Mouse (Mus musculus): ENCODE data around the gene Smox. TPM values are rescaled to one million over a fixed set of nuclear protein-coding genes. Genes with fewer than 3 reads are reported as not detected.

Smox gene
- total RNA-seq, 2 experiments from 2014 or later = 6.7 to 9.9 TPM

DNA sequence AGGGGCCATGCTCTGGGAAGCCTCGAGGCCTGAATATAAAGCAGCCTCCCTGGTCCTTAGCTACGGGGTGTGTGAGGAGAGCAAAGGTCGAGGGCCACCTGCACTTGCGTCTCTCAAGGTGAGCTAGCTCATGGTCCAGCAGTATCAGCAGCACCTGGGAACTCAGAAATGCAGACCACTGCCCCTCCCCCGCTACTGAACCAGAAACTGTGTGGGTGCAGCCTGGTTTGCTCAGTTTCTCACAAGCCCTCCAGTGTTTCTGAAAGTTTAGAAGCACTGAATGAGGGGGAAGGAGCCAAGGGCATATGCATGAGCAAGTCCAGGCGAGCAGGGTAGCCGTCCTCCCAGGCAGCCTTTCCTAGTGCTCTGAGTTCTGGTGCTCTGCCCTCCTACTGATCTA, 7.7 kb upstream of the Smox start:
- ATAC-seq (replicated peaks; ENCODE audit: poor library complexity, severe bottlenecking) = no peak

DNA sequence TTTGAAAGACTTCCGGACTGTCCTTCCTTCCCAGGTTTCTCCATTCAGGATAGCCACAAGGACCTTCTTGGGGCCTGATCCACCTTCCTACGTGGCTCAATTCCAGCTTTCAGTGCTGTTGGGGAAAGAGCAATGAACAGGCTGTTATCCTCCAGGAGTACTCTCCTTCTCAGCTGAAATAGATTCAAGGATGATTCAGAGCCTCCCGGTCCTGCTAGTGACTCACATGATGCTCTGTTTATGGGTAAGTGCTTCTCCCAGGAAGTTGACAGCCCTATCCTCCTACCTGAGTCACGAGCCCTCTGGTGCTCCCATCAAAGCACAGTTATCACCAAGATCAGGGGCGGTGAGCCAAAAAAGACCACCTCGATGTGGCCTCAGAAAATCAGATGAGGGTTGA, 7.1 kb upstream of the Smox start:
- ATAC-seq (replicated peaks; ENCODE audit: poor library complexity, severe bottlenecking) = no peak

DNA sequence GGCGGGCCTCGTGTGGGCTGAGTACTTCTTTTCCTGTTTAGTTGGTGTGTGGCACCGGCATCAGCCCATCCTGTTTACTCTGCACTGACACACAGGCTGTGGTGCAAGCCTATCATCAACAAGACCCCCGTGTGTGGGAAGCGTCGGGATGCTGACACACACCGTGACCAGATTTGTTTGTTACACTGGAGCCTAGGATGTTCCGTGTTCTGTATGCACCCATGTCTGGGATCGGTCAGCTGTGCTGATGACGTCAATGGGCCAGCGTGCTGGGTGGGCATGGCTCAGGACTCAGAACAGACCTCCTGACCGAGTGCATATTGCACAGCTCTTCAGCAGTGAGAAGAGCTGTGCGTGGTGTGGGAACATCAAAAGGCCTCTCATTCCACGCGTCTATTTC, 6.2 kb upstream of the Smox start:
- no peak for ATAC-seq (replicated peaks; ENCODE audit: poor library complexity, severe bottlenecking)

DNA sequence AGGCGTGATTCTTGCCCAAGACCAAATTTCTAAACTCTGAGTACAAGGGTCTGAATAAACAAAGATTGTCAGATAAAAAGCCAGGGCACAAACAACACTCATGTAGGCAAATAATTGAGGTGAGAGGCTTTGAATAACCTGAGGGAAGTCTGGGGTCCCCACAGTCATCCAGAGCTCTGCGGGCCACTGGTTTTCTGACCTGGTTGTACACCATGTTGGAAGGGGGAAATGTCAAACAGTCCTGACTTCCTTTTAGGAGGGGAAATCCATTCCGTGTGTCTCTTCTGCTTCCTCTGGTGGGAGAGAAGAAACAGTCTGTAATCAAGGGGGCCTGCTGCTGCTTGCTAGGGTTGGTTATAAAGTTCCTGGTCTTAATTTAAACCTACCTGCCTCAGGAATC, 5.2 kb upstream of the Smox start:
- no peak for ATAC-seq (replicated peaks; ENCODE audit: poor library complexity, severe bottlenecking)

DNA sequence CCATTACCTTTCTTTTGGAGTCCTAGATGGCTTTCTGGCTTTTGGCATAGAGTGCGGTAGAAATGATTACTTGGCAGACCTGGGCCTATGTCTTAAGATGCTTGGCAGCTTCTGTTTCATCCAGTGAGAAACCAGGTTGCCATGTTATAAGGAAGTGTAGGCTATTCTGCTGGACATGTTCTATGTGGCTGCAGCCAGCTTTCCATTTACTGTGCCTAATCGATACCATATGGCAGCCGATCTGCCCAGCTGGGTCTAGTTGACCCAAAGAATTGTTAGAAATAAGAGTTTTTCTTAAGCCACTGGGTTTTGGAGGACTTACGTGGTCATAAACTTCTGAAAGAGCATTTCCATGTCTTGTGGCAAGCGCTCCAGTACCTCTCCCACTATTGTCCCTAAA, 4.0 kb upstream of the Smox start:
- no peak for ATAC-seq (replicated peaks; ENCODE audit: poor library complexity, severe bottlenecking)

DNA sequence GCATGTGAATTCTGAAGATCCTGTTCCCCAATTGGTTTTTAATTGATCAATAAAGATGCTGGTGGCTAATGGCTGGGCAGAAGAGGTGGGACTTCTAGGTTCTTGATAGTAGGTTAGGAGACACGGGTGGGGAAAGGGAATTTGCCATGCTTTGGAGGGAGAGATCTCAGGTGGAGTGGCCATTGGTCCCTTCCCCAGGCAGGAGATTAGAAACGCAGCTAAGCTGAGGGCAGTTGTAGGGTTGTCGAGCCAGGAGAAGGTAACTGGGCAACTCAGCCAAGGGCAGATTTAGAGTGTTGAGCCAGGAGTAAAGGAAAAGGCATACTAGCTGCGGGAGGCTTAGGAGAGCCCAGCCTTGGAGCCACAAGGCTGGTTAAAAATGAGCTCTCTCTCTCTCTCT, 3.0 kb upstream of the Smox start:
- no peak for ATAC-seq (replicated peaks; ENCODE audit: poor library complexity, severe bottlenecking)

DNA sequence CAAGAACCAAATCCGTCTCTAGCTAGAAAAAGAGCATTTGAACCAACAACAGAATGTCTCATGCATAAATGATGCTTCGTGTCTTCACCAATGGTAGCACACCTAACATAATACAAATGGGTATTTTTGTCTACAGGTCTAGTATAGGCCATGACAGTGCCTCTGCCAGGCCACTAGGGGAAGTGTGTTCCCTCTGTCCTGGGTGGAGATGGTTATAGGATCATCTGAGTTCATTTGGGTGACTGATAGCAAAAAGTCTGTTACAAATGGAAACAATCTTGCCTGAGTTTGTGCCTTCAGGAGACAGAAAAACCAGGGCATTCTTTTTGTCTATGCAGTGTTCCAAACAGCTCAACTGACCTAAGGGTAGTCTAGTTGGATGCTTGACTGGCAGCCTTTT, 2.4 kb upstream of the Smox start:
- 0 out of 2 replicates have a peak, but pooled peaks have one; percentile 31 for ATAC-seq (replicated peaks; ENCODE audit: poor library complexity, severe bottlenecking)

DNA sequence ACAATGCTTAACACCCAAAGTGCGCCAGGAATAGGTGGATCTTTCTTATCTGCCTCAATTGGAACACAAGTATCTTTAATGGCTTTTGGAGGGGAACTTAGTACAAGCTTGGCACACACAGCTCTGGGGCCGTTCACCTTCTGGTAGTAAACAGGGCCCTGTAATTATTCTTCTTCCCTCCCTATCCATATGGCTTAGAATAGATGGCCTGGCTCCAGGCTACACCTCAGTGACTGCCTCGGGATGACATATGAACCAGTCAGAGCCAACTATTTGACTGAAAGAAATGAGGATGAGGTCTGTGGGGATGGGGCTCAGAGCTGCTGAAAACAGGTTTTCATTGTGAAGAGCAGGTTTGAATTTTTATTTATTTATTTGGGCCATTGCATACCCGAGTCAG, 1.7 kb upstream of the Smox start:
- ATAC-seq (replicated peaks; ENCODE audit: poor library complexity, severe bottlenecking) = no peak

DNA sequence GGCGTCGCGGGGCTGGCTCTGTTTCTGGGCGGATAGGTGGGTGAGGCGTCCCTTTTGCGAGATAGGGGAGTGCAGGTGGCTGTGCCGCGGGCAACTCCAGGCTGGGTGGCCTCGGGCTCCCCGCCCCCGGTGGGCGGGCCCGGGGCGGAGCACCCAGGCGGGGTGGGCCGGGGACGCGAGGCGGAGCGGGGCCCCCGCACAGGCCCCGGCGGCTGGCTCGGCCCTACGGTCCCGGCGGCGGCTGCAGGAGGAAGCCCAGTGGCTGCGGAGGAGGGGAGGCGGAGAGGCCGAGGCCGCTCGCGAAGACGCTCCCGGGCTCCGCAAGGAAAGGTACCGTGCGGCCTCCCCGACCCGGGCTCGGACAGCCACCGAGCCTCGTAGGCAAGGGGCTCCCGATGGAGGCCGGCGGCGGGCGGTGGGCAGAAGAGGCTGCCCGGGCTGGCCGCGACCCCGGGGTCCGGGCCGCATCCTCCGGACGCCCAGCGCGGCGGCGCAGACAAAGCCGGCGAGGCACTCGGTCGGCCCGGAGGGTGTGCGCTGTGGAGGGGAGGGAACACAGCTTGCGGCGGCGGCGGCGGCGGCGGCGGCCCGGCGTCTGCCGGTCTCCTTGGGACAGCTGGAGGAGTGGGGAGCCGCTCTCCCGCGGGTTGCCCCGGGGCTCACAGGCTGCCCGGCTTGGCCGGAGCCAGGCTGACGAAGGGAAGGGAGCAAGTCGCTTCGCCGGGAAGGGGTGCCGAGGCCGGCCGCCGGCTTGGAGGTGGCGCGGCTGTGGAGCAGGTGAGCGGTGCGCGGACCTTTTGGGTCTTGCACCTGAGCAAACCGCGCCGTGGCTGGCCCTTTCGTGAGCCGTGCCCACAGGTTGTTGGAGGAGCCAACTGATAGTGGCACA, 655 bp downstream of the Smox start:
- peak; percentile 86 for ATAC-seq (replicated peaks; ENCODE audit: poor library complexity, severe bottlenecking)

DNA sequence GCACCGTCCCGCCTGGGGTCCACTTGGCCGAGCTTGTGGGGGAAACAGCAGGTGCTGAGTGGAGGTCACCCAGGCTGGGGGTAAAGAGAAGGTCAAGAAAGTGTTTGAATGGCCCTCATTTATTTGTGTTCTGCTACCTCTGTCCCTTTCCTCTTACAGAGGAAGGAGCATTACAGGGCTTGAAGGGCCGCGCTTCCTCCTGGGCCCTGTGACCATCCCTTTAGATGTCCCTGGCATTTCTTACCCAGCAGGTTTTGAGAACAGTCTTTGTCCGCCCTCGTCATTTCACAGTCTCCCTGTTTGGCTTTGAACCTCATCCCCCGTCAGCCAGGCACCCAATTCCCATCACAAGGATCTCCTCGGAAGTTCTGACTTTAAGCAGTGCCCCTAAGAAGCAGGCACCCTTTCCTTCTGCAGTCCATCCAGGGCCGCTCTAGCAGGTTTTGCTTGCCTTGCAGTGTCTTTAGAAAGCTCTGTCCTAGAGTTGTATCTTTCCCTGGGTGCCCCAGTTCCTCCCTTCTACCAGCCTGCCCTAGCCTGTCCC, 1.4 kb downstream of the Smox start:
- ATAC-seq (replicated peaks; ENCODE audit: poor library complexity, severe bottlenecking) = no peak

DNA sequence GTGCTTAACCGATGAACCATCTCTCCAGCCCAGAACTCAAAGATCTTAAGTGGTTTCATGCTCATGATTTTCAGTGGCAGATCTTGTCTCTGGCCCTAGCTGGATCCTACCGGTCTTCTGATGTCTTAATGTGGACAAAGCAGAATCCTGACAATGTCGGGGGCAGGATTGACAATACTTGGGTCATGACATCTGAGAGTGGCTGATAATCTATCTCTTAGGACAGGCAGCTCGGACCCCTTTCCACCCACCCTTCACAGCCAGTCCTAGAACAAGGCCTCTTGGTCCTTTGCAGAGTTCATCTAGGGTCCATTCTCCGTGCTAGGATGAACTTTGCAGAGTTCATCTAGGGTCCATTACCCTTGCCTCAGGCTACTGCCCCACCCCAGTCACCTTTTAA, 2.1 kb downstream of the Smox start:
- ATAC-seq (replicated peaks; ENCODE audit: poor library complexity, severe bottlenecking) = no peak

DNA sequence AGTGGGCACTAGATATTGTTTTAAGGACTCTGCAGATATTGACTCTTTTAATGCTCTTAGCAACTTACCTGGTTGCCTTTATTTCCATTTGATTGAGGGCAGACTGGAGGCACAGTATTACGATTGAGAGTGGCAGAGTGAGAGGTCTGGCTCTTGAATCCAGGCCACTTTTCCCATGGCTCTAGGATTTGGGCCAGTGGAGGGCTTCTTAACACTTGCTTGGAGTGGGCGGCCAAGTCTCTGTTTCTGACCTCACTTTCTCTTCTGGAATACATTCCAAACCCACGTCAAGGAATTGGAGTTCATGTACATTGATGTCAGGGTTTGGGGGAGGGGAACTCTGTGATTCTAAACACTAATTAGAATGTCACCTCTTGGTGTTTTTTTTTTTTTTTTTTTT, 4.0 kb downstream of the Smox start:
- no peak for ATAC-seq (replicated peaks; ENCODE audit: poor library complexity, severe bottlenecking)

DNA sequence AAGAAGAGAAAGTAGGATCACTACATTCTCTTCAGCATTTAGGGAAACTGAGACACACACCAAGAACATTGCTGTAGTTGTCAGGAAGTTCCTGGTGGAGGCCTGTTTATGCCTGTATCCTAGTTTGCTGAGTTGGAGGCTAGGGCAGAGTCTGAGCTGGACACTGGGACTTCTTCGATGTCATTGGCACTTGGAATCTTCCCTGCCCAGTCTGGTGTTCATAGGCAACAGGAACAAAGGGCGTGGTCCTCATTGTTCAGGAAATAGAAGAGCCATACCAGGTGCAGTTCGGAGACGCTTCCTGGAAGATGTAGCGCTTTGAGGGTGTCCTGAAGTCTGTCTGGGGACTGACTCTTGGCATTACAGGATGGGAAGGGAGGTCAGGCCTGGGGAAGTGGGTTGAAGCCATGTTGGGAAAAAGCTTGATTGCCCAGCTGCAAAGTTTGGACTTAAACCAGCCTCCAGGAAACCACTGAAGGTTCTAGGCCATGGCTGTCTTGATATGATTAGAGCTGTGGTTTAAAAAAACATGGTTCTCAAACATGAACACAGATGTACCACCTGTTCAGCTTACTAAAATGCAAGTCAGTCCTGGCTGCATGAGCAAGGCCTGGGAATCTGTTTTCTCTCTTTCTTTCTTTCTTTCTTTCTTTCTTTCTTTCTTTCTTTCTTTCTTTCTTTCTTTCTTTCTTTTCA, 5.0 kb downstream of the Smox start:
- ATAC-seq (replicated peaks; ENCODE audit: poor library complexity, severe bottlenecking) = no peak

DNA sequence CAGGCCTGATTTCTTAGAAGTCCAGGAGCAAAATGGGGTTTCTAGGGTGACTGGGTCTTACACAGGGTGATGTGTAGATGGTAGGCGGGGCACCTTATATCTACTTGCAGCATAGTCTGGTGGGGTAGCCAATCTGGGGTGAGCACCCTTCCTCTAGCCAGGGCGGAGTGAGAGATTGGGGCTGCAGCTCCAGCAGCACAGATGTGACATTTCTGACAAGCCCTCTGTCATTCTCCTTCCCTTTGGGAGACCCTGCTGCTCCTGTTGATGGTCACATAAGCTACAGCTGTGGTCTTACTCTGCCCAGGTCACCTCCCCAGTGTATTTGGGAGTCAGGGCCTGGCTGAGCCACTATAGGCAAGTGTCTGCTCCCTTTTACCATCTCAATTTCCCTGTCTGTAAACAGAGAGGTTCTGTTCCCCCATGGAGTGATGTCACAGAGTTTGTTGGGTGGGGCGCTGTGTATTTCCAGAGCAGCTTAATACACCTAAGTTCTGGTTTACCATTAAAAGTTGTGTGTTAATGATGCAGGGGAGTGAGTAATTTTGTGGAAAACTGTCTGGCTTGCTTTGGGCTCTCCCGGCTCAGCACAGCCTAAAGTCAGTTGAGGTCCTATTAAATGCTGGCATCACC, 6.0 kb downstream of the Smox start:
- no peak for ATAC-seq (replicated peaks; ENCODE audit: poor library complexity, severe bottlenecking)

DNA sequence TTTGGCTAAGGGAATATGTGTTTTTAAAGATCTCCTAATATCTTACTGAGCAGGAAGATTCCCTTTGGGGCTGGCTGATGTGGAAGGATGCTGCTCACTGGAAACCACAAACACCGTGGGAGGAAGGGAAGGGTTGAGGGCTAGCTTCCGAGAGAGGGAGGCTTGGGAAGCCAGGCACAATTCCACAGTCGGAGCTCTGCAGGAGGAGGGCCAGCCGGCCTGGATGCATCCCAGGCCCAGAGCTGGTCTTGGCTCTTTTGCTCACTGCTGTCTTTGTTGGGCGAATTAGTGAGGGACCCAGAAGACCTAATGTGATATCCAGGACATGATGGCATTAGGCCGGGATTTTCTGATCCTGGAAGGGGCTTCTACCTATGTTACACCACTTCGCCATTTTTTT, 6.9 kb downstream of the Smox start:
- ATAC-seq (replicated peaks; ENCODE audit: poor library complexity, severe bottlenecking) = no peak

DNA sequence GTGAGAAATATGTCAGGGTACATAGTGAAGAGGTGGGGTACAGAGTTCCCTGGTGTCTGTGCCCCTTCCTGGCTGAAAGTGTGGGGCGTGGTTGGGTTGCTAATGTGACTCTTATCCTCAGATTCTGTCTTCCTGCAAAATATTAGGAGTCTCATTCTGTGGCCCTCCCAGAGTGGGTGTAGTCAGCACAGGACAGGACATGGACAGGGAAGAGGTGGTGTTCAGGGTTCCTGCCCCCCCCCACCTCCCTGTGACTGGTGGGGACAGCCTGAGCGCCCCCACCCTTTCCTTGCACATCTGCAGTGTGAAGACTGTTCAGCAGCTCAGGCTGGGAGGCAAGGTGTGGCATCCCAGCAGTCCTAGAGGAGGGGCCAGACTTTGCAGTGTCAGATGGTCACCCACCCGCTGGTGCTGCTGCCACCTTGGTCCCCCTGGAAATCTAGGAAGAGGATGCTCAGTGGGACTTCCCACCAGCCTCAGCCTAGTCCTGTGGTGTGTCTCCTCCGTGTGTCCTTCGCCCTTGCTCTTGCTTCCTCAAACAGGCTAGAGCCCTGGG, 8.1 kb downstream of the Smox start:
- ATAC-seq (replicated peaks; ENCODE audit: poor library complexity, severe bottlenecking) = no peak

DNA sequence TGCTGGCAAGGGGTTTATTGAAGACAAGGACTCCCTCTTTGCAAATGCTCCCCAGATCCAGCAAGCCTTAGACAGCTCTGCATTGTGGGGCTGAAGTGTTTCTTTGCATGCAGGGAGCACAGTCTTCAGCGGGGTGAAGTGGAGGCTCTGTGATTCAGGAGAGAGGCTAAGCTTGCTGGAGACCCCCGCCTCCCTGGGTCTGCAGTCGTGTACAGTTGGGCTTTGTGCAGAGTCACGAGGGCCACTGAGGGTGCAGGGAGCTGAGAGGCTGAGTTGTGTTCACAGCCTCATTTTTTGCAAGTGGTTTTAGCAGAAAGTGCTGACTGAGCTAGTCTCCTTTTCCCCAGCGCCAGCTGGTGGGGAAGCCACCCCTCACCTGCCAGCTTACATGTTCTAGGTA, 10.6 kb downstream of the Smox start:
- no peak for ATAC-seq (replicated peaks; ENCODE audit: poor library complexity, severe bottlenecking)

DNA sequence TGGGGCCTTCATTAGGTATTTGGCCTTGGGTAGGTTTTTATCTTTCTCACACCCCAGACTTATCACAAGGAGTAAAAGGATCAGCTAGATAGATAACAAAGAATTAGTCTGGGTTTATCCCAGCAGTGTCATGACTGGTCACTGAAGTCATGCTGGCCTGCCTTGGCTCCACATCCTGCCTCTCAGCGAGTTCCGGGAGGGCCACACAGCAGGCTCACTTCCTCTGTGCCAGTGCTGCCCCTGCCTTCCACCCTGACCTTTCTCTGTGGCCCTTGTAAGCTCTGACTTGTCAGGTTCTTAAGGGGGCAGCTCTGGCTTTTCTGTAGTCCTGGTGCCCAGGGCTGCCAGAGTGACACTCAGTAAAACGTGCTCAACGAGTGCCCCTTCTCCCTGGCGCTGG, 11.3 kb downstream of the Smox start:
- ATAC-seq (replicated peaks; ENCODE audit: poor library complexity, severe bottlenecking) = peak; percentile 65

DNA sequence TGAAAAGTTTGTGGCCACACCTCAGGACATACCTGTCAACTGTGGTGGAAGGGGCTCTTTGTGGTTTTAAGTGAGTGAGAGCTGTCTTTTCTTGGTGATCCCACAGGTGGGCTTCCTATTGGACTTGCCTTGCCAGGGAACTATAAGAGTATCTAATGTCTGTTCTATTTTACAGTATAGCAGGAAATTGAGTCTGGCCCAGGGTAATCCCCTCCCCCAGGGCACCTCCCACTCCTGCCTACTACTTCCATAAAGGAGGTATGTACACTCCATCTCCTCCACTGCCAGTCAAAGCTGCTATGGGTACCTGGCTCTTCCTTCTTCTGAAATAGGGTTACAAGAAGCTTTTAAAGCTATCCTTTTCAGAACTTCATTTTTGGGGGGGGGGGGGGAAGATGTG, 14.1 kb downstream of the Smox start:
- ATAC-seq (replicated peaks; ENCODE audit: poor library complexity, severe bottlenecking) = no peak

DNA sequence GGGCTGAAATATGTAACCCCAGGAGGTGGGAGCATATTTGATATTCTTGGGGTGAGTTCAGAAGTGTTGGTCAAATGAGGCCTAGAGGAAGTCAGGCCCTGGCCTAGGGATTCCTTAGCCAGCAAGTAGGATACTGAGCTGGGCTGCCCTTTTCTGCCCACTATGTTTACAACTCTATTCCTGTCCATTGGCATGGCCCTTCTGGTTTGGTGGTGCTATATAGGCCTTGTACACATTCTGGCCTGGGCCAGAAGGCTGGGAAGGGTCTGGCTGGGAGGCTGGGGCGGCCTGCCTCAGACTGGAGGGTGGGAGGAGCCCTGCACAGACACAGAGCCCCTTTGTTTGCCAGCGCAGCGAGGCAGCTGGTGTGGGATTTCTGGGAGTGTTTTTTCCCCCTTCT, 15.1 kb downstream of the Smox start:
- no peak for ATAC-seq (replicated peaks; ENCODE audit: poor library complexity, severe bottlenecking)

DNA sequence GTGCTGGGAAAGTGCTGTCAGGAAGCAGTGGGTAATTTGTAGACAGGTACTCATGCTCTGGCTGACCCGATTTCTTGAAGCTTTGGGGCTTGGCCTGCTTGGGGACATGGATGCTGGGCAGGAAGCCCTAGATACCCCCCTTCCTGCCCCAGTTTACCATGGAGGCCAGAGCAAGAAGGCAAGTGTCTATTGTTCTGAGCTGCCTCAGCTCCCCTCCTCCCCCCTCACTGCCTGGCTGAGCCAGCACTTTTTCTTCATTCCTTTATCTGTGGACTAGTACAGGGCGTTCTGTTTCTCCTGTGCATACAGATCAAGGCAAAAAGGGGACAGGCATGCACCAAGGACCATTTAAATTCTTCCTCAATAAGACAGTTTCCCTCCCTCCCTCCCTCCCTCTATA, 17.2 kb downstream of the Smox start:
- no peak for ATAC-seq (replicated peaks; ENCODE audit: poor library complexity, severe bottlenecking)
